Mouse (Mus musculus) brain, embryonic 14.5 days (tissue): Measurements from ENCODE around the gene Clec1a.

Experiments used
- CTCF ChIP-seq: fragments of 200-500 bp; IDR thresholded peaks from 2 replicates; pipeline ENCODE4 v1.5.1; 2012; ENCODE audit warnings: inconsistent platforms, mild to moderate bottlenecking, moderate library complexity, borderline replicate concordance; ENCODE audit not compliant: insufficient read depth, insufficient read length; ENCODE audit errors: extremely low read depth
- POLR2A ChIP-seq: fragments of 200-500 bp; IDR thresholded peaks from 2 replicates; pipeline ENCODE4 v1.6.1; 2012; ENCODE audit warnings: mild to moderate bottlenecking, inconsistent platforms, borderline replicate concordance; ENCODE audit not compliant: poor library complexity, insufficient read depth, insufficient read length, severe bottlenecking; ENCODE audit errors: extremely low read depth

- no peak for TF ChIP-seq CTCF
- TF ChIP-seq POLR2A: no peak
These were observed 66.0 kb downstream of the Clec1a start, which contains the start of gene Clec12b for GRCm38 (mm10) chr6:129385774-129386173.
